Mouse (Mus musculus) forebrain, embryonic 10.5 days (tissue): Measurements from ENCODE around the gene Ptprn2. TPM values are rescaled to one million over a fixed set of nuclear protein-coding genes. Genes with fewer than 3 reads are reported as not detected.
"Not testable (repeated sequence)": the region's sequence is repeated elsewhere in the genome, so short reads cannot be mapped to it uniquely, and the experiment has no call there.

Experiments
- DNase-seq: peaks from one replicate; pipeline ENCODE4 v3.0.0-alpha.2; 2017; ENCODE audit warnings: low spot score; ENCODE audit errors: extremely low spot score
- H3K27ac ChIP-seq: fragments of 300-500 bp; sonication (generic); 2 replicates; pipeline ENCODE4 v1.5.1; 2016; ENCODE audit warnings: mild to moderate bottlenecking
- H3K27me3 ChIP-seq: fragments of 300-500 bp; sonication (generic); 2 replicates; pipeline ENCODE4 v1.6.1; 2016; ENCODE audit warnings: mild to moderate bottlenecking; ENCODE audit not compliant: poor library complexity, severe bottlenecking
- H3K36me3 ChIP-seq: fragments of 300-500 bp; sonication (generic); replicated peaks from 2 replicates; pipeline ENCODE4 v1.6.1; 2016; ENCODE audit warnings: mild to moderate bottlenecking, moderate library complexity
- H3K4me1 ChIP-seq: fragments of 300-500 bp; sonication (generic); 2 replicates; pipeline ENCODE4 v1.6.1; 2016
- H3K4me3 ChIP-seq: fragments of 300-500 bp; sonication (generic); 2 replicates; pipeline ENCODE4 v1.5.1; 2016; ENCODE audit warnings: mild to moderate bottlenecking, moderate library complexity
- H3K9me3 ChIP-seq: fragments of 300-500 bp; sonication (generic); 2 replicates; pipeline ENCODE4 v1.6.1; 2016; ENCODE audit warnings: mild to moderate bottlenecking, moderate library complexity
- WGBS: fragments of 180-500 bp; shearing (Covaris S2); methylation state at CpG from one replicate; pipeline ENCODE4 v1.1.7; 2016; 5-methylcytosine and 5-hydroxymethylcytosine counted together
- polyA plus RNA-seq: library from polyadenylated mRNA; unstranded; fragments of >200 nt; fragmentation: Nextera tagmentation; extraction: Ambion mirVana; gene quantifications from 2 replicates; pipeline ENCODE4 v1.2.1, GENCODE M21; 2016

The Ptprn2 gene
- polyA plus RNA-seq, 1 experiment from 2014 or later, result 4.8 TPM

DNA sequence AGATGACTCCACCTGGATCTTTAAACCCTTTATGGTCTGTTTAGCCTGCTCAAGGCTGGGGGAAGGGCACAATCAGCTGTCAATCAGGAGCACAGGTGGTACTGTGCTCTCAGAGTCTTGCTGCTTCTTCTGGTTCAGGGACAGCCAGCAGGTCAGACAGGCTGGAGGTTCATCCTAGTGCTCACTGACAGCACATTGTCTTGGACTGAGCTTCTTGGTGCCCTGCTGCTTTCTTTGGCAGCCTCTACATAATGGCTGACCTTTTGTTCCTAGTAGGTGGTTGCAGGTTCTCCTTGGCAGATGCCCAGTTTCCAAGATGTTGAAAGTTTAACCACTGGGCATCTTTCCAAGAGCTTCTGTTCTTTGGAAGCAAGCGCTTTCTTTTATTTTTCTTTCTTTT lies 55.1 kb downstream of the Ptprn2 start:
- DNase-seq, result no peak
- H3K36me3 ChIP-seq, result no peaks in the 10 kb centered on the region
- H3K4me3 ChIP-seq, result no peak overlapping the region
- no peaks in the 10 kb centered on the region for H3K9me3 ChIP-seq
- H3K27me3 ChIP-seq, result no peaks in the 10 kb centered on the region
- no peaks in the 10 kb centered on the region for H3K4me1 ChIP-seq
- H3K27ac ChIP-seq, result no peak overlapping the region
- WGBS, result 95% methylated on average over 1 of the region's 1 CpGs

DNA sequence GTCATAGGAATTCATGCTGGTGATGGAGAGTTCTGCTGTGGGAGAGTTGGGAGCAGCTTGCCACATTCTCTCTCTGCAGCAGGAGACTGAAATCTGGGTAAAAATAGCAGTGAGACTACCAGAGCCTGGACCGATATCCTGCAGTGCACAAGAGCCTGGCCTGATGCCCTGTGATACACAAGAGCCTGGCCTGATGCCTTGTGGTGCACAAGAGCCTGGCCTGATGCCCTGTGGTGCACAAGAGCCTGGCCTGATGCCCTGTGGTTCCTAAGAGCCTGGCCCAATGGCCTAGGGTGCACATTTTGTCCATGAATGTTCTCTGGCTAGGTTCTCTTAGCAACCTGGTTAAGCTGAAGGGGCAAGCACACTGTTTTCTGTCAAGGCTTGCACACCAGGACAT lies 64.5 kb downstream of the Ptprn2 start:
- Histone ChIP-seq H3K27ac (no peak overlapping the region), H3K4me1 (no peaks in the 10 kb centered on the region), H3K27me3 (no peaks in the 10 kb centered on the region), H3K9me3 (no peaks in the 10 kb centered on the region), H3K4me3 (no peak overlapping the region), H3K36me3 (no peaks in the 10 kb centered on the region)
- WGBS, result 96% methylated on average over 1 of the region's 1 CpGs
- DNase-seq, result no peak

DNA sequence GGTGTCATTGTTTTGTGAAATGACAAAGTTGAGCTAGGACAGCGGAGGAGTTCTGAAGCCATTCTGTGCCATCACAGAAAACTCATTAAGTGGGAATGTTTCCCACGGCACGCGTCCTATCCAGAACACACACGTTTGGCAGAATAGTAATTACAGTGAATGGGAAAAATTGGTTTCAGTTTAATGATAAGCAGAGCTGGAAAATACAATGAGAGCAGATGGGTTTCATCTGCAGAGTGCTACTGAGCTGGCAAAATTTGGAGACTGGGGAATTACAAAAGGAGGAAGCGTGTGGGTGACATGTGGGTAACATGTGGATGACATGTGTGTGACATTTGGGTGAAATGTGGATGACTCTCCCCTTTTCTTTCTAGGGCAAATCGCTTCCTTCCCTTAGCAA lies 66.0 kb downstream of the Ptprn2 start:
- no peak overlapping the region for H3K27ac ChIP-seq
- H3K4me3 ChIP-seq, result no peak overlapping the region
- H3K9me3 ChIP-seq, result no peaks in the 10 kb centered on the region
- H3K4me1 ChIP-seq, result no peaks in the 10 kb centered on the region
- H3K36me3 ChIP-seq, result no peaks in the 10 kb centered on the region
- no peaks in the 10 kb centered on the region for H3K27me3 ChIP-seq
- WGBS, result 89% methylated on average over 7 of the region's 7 CpGs
- no peak for DNase-seq

DNA sequence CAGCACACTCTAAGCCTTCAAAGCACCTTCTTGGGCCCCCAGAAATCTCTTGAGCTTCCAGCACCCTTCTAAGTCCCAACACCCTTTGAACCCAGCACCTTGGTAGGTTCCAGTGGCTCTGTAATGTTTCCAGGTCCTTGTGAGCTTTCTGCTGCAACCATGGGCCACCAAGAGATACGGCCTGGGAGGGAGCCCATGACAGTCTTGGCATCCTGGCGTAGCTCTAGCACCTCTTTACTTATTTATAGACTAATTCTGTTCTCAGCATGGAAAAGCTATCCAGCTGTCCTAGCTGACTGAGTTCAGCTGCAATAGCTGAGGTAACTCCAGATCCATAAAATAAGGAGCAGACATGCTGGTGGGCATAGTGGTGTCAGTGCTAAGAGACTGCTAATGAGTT lies 66.8 kb downstream of the Ptprn2 start:
- H3K27me3 ChIP-seq, result no peaks in the 10 kb centered on the region
- no peak overlapping the region for H3K27ac ChIP-seq

DNA sequence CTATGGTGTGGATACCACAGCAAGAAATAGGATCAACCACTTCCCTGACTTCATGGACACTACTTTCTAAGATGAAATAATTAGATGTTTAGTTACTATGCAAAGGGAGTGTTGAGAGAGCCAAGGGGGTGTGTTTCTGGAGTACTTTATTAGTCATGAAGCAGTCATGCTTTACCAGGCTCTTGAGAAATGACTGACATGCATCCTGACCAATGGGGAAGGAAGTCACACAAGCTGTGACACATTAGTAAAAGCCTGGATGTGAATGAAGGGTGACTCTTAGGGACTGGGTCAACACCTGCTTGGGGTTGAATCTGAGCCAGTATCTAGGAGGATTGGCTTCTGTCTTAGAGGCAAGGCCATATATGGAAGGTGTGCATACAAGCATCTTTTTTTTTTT lies 67.8 kb downstream of the Ptprn2 start:
- H3K4me1 ChIP-seq, result no peaks in the 10 kb centered on the region
- H3K9me3 ChIP-seq, result no peaks in the 10 kb centered on the region
- H3K36me3 ChIP-seq, result no peaks in the 10 kb centered on the region
- H3K27ac ChIP-seq, result no peak overlapping the region
- H3K4me3 ChIP-seq, result no peak overlapping the region
- no peaks in the 10 kb centered on the region for H3K27me3 ChIP-seq
- DNase-seq, result no peak

More for the DNA sequence above, 66.8 kb downstream of the Ptprn2 start:
- no peak for DNase-seq
- Histone ChIP-seq H3K4me1 (no peaks in the 10 kb centered on the region), H3K36me3 (no peaks in the 10 kb centered on the region), H3K4me3 (no peak overlapping the region), H3K9me3 (no peaks in the 10 kb centered on the region)
- 90% methylated on average over 2 of the region's 2 CpGs for WGBS

DNA sequence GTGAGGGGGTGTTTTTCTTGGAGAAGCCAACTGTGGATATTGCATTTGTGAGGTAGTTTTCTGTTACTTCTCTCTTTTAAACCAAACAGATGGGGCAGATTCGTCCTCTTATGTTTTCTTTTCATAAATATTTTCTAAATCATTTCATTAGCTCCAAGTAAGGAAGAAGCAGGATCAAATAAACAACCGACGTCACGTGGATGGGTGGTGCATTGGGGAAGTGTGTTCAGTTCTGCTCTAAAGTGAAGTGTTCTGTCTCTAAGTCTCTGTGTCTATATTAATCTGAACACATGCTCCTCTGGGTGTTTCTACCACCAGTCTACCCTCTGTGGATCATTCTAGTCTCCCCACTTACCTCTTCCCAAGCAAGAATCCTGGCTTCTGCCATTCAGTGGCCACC lies 70.4 kb downstream of the Ptprn2 start:
- H3K36me3 ChIP-seq, result no peaks in the 10 kb centered on the region
- 85% methylated on average over 4 of the region's 4 CpGs for WGBS
- no peaks in the 10 kb centered on the region for H3K27me3 ChIP-seq
- H3K9me3 ChIP-seq, result no peaks in the 10 kb centered on the region
- no peak overlapping the region for H3K27ac ChIP-seq
- no peaks in the 10 kb centered on the region for H3K4me1 ChIP-seq
- no peak overlapping the region for H3K4me3 ChIP-seq
- DNase-seq, result no peak

DNA sequence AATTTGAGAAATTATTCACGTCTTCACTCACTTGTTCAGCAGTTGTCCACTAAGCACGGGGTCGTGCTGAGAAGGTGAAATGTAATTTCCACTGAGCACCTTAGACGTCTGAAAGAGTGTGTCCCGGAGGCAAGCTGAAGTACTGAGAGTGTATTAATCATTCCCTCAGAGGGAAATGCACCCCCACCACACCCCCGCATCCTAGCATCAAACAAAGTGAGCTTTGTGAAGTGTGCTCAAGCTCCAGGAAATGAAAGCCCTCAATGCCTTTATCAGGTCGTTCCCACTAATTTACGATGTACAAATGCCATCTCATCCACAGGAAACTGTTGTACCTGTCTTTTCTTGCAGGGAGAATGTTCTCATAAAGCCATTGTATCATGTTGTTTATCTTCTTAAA lies 78.9 kb downstream of the Ptprn2 start:
- no peaks in the 10 kb centered on the region for H3K9me3 ChIP-seq
- no peak overlapping the region for H3K27ac ChIP-seq
- H3K4me3 ChIP-seq, result no peak overlapping the region
- 84% methylated on average over 8 of the region's 8 CpGs for WGBS
- H3K36me3 ChIP-seq, result no peaks in the 10 kb centered on the region
- no peak for DNase-seq
- H3K4me1 ChIP-seq, result no peaks in the 10 kb centered on the region
- no peaks in the 10 kb centered on the region for H3K27me3 ChIP-seq

DNA sequence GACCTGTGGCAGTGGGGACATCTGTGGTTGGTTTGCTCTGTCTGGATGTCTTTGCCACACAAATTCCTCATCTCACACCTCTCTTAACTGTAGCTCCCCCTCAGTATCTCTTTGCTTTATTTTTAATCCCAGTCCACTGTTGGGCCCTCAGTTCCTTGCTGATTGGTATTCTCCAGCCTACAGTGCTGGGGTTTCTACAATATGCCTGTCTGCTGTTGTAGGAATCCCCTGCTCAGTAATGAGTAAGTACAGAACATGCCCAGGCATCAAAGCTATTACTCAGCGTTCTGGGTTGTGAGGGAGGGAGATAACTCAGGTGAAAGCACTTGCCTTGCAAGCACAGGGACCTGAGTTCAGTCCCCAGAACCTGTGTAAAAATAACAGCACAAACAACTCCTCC lies 81.2 kb downstream of the Ptprn2 start:
- H3K4me3 ChIP-seq, result no peak overlapping the region
- no peak overlapping the region for H3K27ac ChIP-seq
- H3K9me3 ChIP-seq, result no peaks in the 10 kb centered on the region
- no peak for DNase-seq
- no peaks in the 10 kb centered on the region for H3K36me3 ChIP-seq
- no peaks in the 10 kb centered on the region for H3K4me1 ChIP-seq
- WGBS, result 79% methylated on average over 1 of the region's 1 CpGs
- no peaks in the 10 kb centered on the region for H3K27me3 ChIP-seq

DNA sequence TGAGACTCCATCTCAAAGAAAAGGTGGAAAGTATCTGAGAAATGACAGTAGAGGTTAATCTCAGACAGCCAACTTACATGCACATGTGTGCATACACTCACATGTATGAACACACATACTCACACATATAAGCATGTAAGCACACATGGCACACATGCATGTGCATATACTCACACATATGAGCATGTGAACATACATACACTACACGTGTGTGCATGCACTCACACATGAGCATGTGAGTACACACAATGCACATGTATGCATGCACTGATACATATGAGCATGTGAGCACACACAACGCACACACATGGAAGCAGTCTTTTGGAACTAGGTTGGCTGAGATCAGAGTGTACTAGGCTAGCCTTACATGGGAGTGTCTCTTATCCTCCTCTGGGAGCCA lies 81.7 kb downstream of the Ptprn2 start:
- 86% methylated on average over 2 of the region's 2 CpGs for WGBS
- Histone ChIP-seq H3K4me3 (no peak overlapping the region), H3K36me3 (no peaks in the 10 kb centered on the region), H3K27ac (no peak overlapping the region), H3K27me3 (no peaks in the 10 kb centered on the region), H3K4me1 (no peaks in the 10 kb centered on the region), H3K9me3 (no peaks in the 10 kb centered on the region)
- DNase-seq, result no peak

DNA sequence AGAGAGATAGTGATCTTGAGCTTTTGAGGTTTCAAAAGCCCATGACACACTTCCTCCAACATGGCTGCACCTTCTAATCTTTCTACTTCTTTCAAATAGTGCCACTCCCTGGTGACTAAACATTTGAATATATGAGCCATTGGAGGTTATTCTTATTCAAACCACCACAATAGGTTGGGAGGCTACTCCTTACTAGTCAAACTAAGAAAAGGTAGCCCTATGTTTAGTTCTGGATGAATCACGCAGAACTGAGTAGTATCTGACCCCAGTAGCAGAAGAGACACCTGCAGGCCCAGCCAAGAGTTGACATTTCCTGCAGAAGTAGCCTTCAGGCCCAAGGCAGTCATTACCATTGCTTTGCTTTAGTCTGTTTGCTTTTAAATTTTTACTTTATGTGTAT lies 84.0 kb downstream of the Ptprn2 start:
- H3K36me3 ChIP-seq, result no peaks in the 10 kb centered on the region
- H3K27ac ChIP-seq, result no peak overlapping the region
- H3K4me1 ChIP-seq, result no peaks in the 10 kb centered on the region
- DNase-seq, result no peak
- 79% methylated on average over 1 of the region's 1 CpGs for WGBS
- no peaks in the 10 kb centered on the region for H3K27me3 ChIP-seq
- H3K4me3 ChIP-seq, result no peak overlapping the region
- no peaks in the 10 kb centered on the region for H3K9me3 ChIP-seq

DNA sequence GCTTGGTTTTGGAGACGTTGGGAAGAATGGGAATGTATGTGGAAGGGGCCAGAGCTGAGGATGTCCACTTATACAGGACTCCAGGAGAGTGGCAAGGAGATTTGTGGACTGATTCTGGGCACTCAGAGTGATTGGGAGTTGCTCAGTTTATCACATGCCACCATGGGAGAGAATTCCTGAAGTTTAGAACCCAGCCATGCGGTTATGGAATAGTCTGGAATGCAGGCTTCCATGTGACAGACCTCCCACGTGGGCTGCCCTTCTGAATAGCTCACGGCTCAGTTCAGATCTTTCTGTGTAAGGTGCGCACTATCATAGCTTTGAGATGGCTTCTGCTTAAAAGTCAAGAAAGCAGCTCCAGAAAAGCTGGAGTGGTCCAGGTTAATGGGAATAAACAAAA lies 88.6 kb downstream of the Ptprn2 start:
- Histone ChIP-seq H3K36me3 (no peaks in the 10 kb centered on the region), H3K27ac (no peak overlapping the region), H3K27me3 (no peaks in the 10 kb centered on the region), H3K4me1 (no peaks in the 10 kb centered on the region), H3K9me3 (no peaks in the 10 kb centered on the region), H3K4me3 (no peak overlapping the region)
- WGBS, result 88% methylated on average over 5 of the region's 5 CpGs
- DNase-seq, result no peak

DNA sequence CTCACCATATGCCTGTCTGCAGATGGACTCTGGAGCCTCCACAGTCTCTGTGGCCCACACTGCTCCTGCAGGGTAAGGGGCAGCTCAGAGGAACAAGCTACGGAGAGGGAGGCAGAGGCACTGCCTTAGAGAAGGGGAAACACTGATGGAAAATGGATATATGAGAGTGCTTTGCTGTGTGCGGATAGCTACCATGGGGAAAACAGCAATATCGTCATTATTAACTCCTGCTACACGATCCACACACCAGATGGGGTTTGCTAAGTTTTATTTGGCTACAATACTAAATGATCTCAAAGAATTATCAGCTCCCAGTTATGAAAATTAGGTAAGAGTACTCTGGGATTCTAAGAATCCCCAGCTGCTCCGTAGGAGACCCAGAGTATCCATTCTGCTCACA lies 89.2 kb downstream of the Ptprn2 start:
- 81% methylated on average over 5 of the region's 5 CpGs for WGBS
- no peaks in the 10 kb centered on the region for H3K27me3 ChIP-seq
- no peak overlapping the region for H3K27ac ChIP-seq
- DNase-seq, result no peak
- H3K9me3 ChIP-seq, result no peaks in the 10 kb centered on the region
- no peak overlapping the region for H3K4me3 ChIP-seq
- H3K36me3 ChIP-seq, result no peaks in the 10 kb centered on the region
- H3K4me1 ChIP-seq, result no peaks in the 10 kb centered on the region

DNA sequence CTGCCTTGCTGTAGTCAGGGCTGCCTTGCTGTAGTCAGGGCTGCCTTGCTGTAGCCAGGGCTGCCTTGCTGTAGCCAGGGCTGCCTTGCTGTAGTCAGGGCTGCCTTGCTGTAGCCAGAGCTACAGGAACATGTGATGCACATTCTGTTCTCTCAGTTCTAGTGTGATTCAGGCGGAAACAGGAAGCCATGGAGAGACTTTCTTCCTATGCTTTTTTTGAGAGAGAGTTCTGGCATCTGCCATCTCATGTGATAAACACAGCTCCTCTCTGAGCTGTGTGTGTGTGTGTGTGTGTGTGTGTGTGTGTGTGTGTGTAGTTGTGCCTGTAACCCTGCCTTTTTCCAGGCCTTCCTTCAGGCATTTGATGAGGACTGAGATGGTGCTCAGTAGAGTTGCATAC lies 92.4 kb downstream of the Ptprn2 start:
- not testable (repeated sequence) for H3K27me3 ChIP-seq, H3K9me3 ChIP-seq, H3K4me3 ChIP-seq, H3K36me3 ChIP-seq, H3K27ac ChIP-seq, DNase-seq
- H3K4me1 ChIP-seq, result peaks cover 13% of the 10 kb centered on the region
- WGBS, result 67% methylated on average over 1 of the region's 1 CpGs

DNA sequence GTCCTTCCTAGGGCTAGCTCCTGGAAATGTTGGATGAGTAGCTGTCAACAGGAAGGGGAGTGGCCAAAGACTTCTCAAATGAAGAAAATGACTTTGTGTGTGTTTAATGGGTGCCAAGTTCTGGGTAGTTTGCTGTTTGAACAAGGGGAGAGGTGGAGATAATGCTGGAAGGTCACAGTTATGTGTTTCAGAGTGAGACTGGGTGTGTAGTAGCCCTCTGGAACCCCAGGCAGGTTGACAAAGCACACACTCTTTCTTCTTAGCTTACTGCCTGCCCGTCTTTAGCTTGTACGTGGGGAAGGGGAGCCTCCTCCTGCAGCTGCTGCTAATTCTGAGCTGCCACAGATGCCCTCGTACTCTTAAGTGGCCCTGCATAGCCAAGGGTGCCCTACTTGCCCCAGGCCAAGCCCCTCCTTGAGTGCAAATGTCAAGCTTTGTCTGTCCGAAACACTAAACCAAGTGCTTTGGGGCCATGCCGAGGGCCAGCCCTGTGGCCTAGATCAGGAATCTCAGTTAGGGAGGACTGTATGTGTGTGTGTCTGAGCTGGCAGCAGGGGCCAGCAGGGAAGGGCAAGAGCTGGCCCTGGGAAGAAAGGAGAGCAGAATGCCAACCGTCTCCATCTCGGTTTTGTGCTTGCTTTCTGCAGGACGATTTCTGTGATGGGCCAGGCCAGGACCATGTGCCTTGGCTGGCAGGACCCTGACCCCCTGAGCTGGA lies 95.5 kb downstream of the Ptprn2 start:
- WGBS, result 64% methylated on average over 8 of the region's 8 CpGs
- Histone ChIP-seq H3K4me3 (no peak overlapping the region), H3K36me3 (no peaks in the 10 kb centered on the region), H3K9me3 (no peaks in the 10 kb centered on the region), H3K27ac (peak overlapping the region; percentile 36; the same call in 1 of the 2 replicates), H3K27me3 (no peaks in the 10 kb centered on the region), H3K4me1 (peaks cover 21% of the 10 kb centered on the region)
- DNase-seq, result no peak
